Mouse (Mus musculus) spleen, adult 18-20 months (tissue): ENCODE measurements around the gene Uspl1.
"Not testable (repeated sequence)": the region's sequence is repeated elsewhere in the genome, so short reads cannot be mapped to it uniquely, and the experiment has no call there.

Source experiments
- DNase-seq, 2 experiments: peaks; one replicate each; pipeline ENCODE4 v3.0.0; 2022; ENCODE audit warnings: mixed read lengths in 2 of 2

Uspl1 gene

GRCm38 (mm10) chr5:149184104-149184843 lies at the start of gene Uspl1, which contains the start of gene Hmgb1:
Gene Uspl1, plus strand, starts transcription at chr5:149184350.
Gene Hmgb1, minus strand, starts transcription at chr5:149184489.
- DNase-seq: peak; percentile 97 to 98

GRCm38 (mm10) chr5:149134751-149135454 lies 49.2 kb upstream of the Uspl1 start:
- no peak for DNase-seq

GRCm38 (mm10) chr5:149135455-149136354 lies 48.4 kb upstream of the Uspl1 start:
- no peak for DNase-seq

GRCm38 (mm10) chr5:149136933-149137365 lies 47.2 kb upstream of the Uspl1 start:
- no peak for DNase-seq

GRCm38 (mm10) chr5:149137447-149137846 lies 46.7 kb upstream of the Uspl1 start:
- no peak for DNase-seq

GRCm38 (mm10) chr5:149138087-149138486 lies 46.1 kb upstream of the Uspl1 start:
- not testable (repeated sequence) for DNase-seq

- no peak for DNase-seq
Observed at GRCm38 (mm10) chr5:149140336-149140735, 43.8 kb upstream of the Uspl1 start.

- not testable (repeated sequence) for DNase-seq
Observed at GRCm38 (mm10) chr5:149141155-149141554, 43.0 kb upstream of the Uspl1 start.

- DNase-seq: no peak
Observed at GRCm38 (mm10) chr5:149143766-149144375, 40.3 kb upstream of the Uspl1 start.

- no peak for DNase-seq
Observed at GRCm38 (mm10) chr5:149146691-149147090, 37.5 kb upstream of the Uspl1 start.

GRCm38 (mm10) chr5:149147386-149148000 lies 36.7 kb upstream of the Uspl1 start:
- no peak for DNase-seq

- DNase-seq: no peak
Observed at GRCm38 (mm10) chr5:149150882-149151281, 33.3 kb upstream of the Uspl1 start.

GRCm38 (mm10) chr5:149152063-149152773 lies 31.9 kb upstream of the Uspl1 start:
- DNase-seq: no peak

GRCm38 (mm10) chr5:149152774-149153155 lies 31.4 kb upstream of the Uspl1 start:
- DNase-seq: no peak

GRCm38 (mm10) chr5:149156886-149157563 lies 27.1 kb upstream of the Uspl1 start:
- no peak for DNase-seq

- no peak for DNase-seq
Observed at GRCm38 (mm10) chr5:149159021-149159420, 25.1 kb upstream of the Uspl1 start.

GRCm38 (mm10) chr5:149160469-149160868 lies 23.7 kb upstream of the Uspl1 start:
- no peak for DNase-seq

GRCm38 (mm10) chr5:149162890-149163289 lies 21.3 kb upstream of the Uspl1 start:
- DNase-seq: no peak

- no peak for DNase-seq
Observed at GRCm38 (mm10) chr5:149164881-149165280, 19.3 kb upstream of the Uspl1 start.

GRCm38 (mm10) chr5:149166011-149166410 lies 18.1 kb upstream of the Uspl1 start:
- no peak for DNase-seq

GRCm38 (mm10) chr5:149168051-149168450 lies 16.1 kb upstream of the Uspl1 start:
- no peak for DNase-seq
